Mouse (Mus musculus) kidney, adult 2 months (tissue): ENCODE results near the gene Pgbd5. TPM values are rescaled to one million over a fixed set of nuclear protein-coding genes. Genes with fewer than 3 reads are reported as not detected.

Experiments used
- DNase-seq: peaks from one replicate; pipeline ENCODE4 v3.0.0; 2021
- H3K27ac ChIP-seq: fragments of 200-500 bp; 2 replicates; pipeline ENCODE4 v1.5.1; 2012; ENCODE audit warnings: low read depth, low read length, control low read depth, inconsistent platforms; ENCODE audit not compliant: insufficient read depth
- H3K27me3 ChIP-seq: fragments of 200-500 bp; replicated peaks from 2 replicates; pipeline ENCODE4 v1.6.1; 2012; ENCODE audit warnings: mild to moderate bottlenecking, moderate library complexity, low read length, inconsistent platforms; ENCODE audit not compliant: control insufficient read depth, insufficient read depth
- H3K36me3 ChIP-seq: fragments of 200-500 bp; 2 replicates; pipeline ENCODE4 v1.6.1; 2012; ENCODE audit warnings: mild to moderate bottlenecking, moderate library complexity, low read length, inconsistent platforms; ENCODE audit not compliant: control insufficient read depth, insufficient read depth
- H3K4me1 ChIP-seq: fragments of 200-500 bp; 2 replicates; pipeline ENCODE4 v1.6.1; 2011; ENCODE audit warnings: low read length; ENCODE audit not compliant: control insufficient read depth, insufficient read depth
- H3K4me3 ChIP-seq: fragments of 200-500 bp; 2 replicates; pipeline ENCODE4 v1.5.1; 2011; ENCODE audit warnings: mild to moderate bottlenecking, low read depth, low read length, control low read depth; ENCODE audit not compliant: insufficient read depth
- CTCF ChIP-seq: fragments of 200-500 bp; conservative IDR thresholded peaks from 2 replicates; pipeline ENCODE4 v1.5.1; 2011; ENCODE audit warnings: low read depth, mild to moderate bottlenecking, control low read depth, low read length, moderate library complexity, mixed read lengths; ENCODE audit not compliant: insufficient read depth, insufficient read length
- POLR2A ChIP-seq: fragments of 200-500 bp; IDR thresholded peaks from one replicate; pipeline ENCODE4 v1.6.1; 2011; ENCODE audit warnings: low read depth, low read length, control low read depth
- WGBS: fragments of 180-500 bp; shearing (Covaris S2); methylation state at CpG from one replicate; pipeline ENCODE4 v1.1.7; 2018; 5-methylcytosine and 5-hydroxymethylcytosine counted together
- polyA plus RNA-seq: library from polyadenylated mRNA; depleted of rRNA; stranded (reverse); fragments of >200 nt; gene quantifications from 2 replicates; pipeline ENCODE4 v1.2.3, GENCODE M21; 2012

Pgbd5 gene
- polyA plus RNA-seq, 1 experiment, result 0.41 TPM

GRCm38 (mm10) chr8:124361773-124362427, 77.6 kb downstream of the Pgbd5 start:
- H3K27ac ChIP-seq, result no peak overlapping the region
- H3K36me3 ChIP-seq, result no peaks in the 10 kb centered on the region
- 88% methylated on average over 11 of the region's 11 CpGs for WGBS
- DNase-seq, result no peak
- H3K4me3 ChIP-seq, result no peak overlapping the region
- H3K4me1 ChIP-seq, result no peaks in the 10 kb centered on the region
- no peaks in the 10 kb centered on the region for H3K27me3 ChIP-seq
- TF ChIP-seq POLR2A, result no peak
- TF ChIP-seq CTCF, result no peak

GRCm38 (mm10) chr8:124360911-124361310, 78.5 kb downstream of the Pgbd5 start:
- TF ChIP-seq CTCF (no peak), POLR2A (no peak)
- WGBS, result 54% methylated on average over 3 of the region's 3 CpGs

GRCm38 (mm10) chr8:124351636-124352035, 87.8 kb downstream of the Pgbd5 start:
- WGBS, result 64% methylated on average over 5 of the region's 5 CpGs
- TF ChIP-seq POLR2A (no peak), CTCF (peak; percentile 23; the same call in 1 of the 2 replicates)
- no peak for DNase-seq
- Histone ChIP-seq H3K4me1 (peaks cover 9% of the 10 kb centered on the region; the same call in 1 of the 2 replicates), H3K27me3 (no peaks in the 10 kb centered on the region), H3K4me3 (no peak overlapping the region), H3K36me3 (no peaks in the 10 kb centered on the region), H3K27ac (no peak overlapping the region)

More at GRCm38 (mm10) chr8:124360911-124361310, 78.5 kb downstream of the Pgbd5 start:
- Histone ChIP-seq H3K4me3 (no peak overlapping the region), H3K4me1 (no peaks in the 10 kb centered on the region), H3K27ac (no peak overlapping the region), H3K27me3 (no peaks in the 10 kb centered on the region), H3K36me3 (no peaks in the 10 kb centered on the region)
- no peak for DNase-seq

- DNase-seq, result peak; percentile 80
- H3K36me3 ChIP-seq, result no peaks in the 10 kb centered on the region
- 38% methylated on average over 7 of the region's 7 CpGs for WGBS
- no peaks in the 10 kb centered on the region for H3K27me3 ChIP-seq
- H3K27ac ChIP-seq, result no peak overlapping the region
- peak; percentile 99 for TF ChIP-seq CTCF
- TF ChIP-seq POLR2A, result no peak
- H3K4me1 ChIP-seq, result peaks cover 9% of the 10 kb centered on the region; the same call in 1 of the 2 replicates
- no peak overlapping the region for H3K4me3 ChIP-seq
Measured at GRCm38 (mm10) chr8:124349663-124350062, 89.8 kb downstream of the Pgbd5 start.

GRCm38 (mm10) chr8:124348087-124348486, 91.4 kb downstream of the Pgbd5 start:
- Histone ChIP-seq H3K27me3 (no peaks in the 10 kb centered on the region), H3K4me3 (no peak overlapping the region), H3K27ac (peak overlapping the region; percentile 33; the same call in 1 of the 2 replicates), H3K36me3 (0 out of 2 replicates have a peak, but pooled peaks cover 1% of the 10 kb centered on the region), H3K4me1 (peaks cover 9% of the 10 kb centered on the region; the same call in 1 of the 2 replicates)
- 47% methylated on average over 1 of the region's 1 CpGs for WGBS
- peak; percentile 48 for DNase-seq
- TF ChIP-seq POLR2A, result no peak
- TF ChIP-seq CTCF, result no peak

GRCm38 (mm10) chr8:124346852-124347523, 92.5 kb downstream of the Pgbd5 start:
- DNase-seq, result peak; percentile 47
- 39% methylated on average over 19 of the region's 19 CpGs for WGBS
- 0 out of 2 replicates have a peak, but pooled peaks cover 1% of the 10 kb centered on the region for H3K36me3 ChIP-seq
- H3K27me3 ChIP-seq, result no peaks in the 10 kb centered on the region
- no peak overlapping the region for H3K4me3 ChIP-seq
- peaks cover 9% of the 10 kb centered on the region; the same call in 1 of the 2 replicates for H3K4me1 ChIP-seq
- H3K27ac ChIP-seq, result no peak overlapping the region
- TF ChIP-seq POLR2A (no peak), CTCF (peak; percentile 89)

- peak; percentile 14 for DNase-seq
- Histone ChIP-seq H3K4me3 (no peak overlapping the region), H3K27me3 (no peaks in the 10 kb centered on the region), H3K27ac (no peak overlapping the region), H3K36me3 (0 out of 2 replicates have a peak, but pooled peaks cover 1% of the 10 kb centered on the region), H3K4me1 (peaks cover 13% of the 10 kb centered on the region)
- WGBS, result 67% methylated on average over 10 of the region's 10 CpGs
- TF ChIP-seq CTCF (no peak), POLR2A (no peak)
Measured at GRCm38 (mm10) chr8:124345098-124345497, 94.4 kb downstream of the Pgbd5 start.
